Mouse (Mus musculus) urinary bladder, adult 18-20 months (tissue): ENCODE measurements around the gene Tubgcp2.

Source experiments
- DNase-seq, 2 experiments: peaks; one replicate each; pipeline ENCODE4 v3.0.0; 2022; ENCODE audit warnings: low spot score in 2 of 2, mixed read lengths in 2 of 2

Gene Tubgcp2

GRCm38 (mm10) chr7:139949893-139950282 lies 86.6 kb downstream of the Tubgcp2 start:
- DNase-seq, result peak; percentile 31 to 48

GRCm38 (mm10) chr7:139946032-139946431 lies 90.4 kb downstream of the Tubgcp2 start:
- DNase-seq, result no peak
